Mouse (Mus musculus) activated CD4-positive, CD25-positive, alpha-beta regulatory T cell, adult 4 months (primary cell): ENCODE results near the gene Mapt. TPM values are rescaled to one million over a fixed set of nuclear protein-coding genes. Genes with fewer than 3 reads are reported as not detected.

Source experiments
- ATAC-seq: one replicate; pipeline ENCODE4 v1.8.0; 2017
- polyA plus RNA-seq, 2 experiments: library from polyadenylated mRNA; unstranded; fragments of 100-300 nt; shearing (Covaris generic); gene quantifications; one replicate each; pipeline ENCODE4 v1.2.1; 2017

Mapt gene
- polyA plus RNA-seq, 2 experiments from 2014 or later, result 1.5 TPM; not detected in 1

GRCm38 (mm10) chr11:104317631-104318030 is 86.4 kb downstream of the Mapt start:
- no peak for ATAC-seq

DNA sequence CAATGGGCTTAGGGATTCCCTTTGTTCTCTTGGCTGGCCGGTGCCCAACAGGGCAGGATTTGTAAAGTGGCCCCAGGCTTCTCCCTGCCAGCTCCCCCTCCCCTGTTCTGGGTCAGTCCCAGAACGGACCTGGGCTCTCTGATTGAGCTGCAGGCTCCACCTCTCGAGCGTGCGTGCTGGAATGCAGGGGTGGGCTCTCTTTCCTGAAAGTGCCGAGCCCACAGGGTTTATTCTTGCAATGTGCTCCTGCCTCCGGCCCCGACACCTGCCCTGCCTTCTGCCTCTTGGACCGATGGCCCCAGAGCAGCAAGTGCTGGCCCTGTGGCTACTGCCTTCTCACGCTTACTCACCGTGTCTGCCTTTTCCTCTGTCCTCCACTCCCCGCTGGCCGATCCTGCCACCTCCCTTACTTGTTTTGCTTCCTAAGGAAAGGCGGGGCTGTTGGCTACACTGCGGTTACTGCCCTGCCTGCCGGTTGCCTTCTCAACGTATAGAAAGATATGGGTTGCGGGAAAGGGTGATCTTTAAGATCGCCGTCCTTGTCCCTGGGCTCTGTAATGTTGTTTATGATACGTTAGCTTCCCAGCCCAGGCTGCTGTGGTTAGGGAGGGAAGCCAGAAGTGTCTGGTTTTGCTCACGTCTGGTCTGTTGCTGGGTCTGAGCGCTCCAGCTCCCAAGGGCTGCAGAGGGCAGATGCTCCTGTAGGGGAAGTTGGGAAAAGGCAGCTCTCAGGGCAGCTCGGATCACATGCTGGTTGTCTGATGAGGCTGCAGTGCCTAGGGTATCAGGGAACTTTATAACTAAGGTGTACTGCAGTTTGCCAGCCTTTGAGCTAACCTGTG is 88.0 kb downstream of the Mapt start:
- ATAC-seq, result no peak

DNA sequence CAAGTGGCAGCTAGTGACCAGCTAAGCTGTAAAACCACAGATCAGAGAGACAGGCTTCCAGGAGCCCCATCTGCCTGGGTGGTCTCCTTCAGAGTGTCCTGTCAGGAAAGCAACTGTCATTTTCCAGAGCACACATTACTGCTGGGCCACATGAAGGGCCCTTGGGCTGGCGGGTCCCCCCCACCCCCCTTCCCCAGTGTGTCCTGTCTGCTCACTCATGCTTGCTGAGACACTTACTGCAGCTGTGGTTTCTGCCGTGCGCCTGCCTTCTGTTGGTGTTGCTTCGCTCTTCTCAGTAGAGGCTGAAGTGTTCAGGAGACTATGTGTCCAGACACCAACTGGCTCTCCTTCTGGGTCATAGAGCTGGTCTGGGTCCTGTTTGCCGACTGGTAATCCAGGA is 89.3 kb downstream of the Mapt start:
- ATAC-seq, result no peak

DNA sequence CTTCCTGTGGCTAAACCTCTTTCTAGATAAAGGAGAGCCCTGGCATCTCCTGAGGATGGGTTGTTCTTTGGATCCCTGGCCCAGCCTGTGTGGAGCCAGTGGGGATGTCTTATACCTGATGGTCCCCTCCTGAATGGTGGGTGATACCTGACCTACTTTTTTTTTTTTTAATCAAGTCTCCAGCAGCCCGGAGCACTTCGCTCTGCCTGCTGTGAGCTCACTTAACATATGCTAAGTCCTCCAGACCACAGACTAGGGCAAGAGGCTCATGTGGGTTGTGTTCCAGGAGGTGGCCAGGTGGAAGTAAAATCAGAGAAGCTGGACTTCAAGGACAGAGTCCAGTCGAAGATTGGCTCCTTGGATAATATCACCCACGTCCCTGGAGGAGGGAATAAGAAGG is 91.0 kb downstream of the Mapt start:
- ATAC-seq, result no peak

GRCm38 (mm10) chr11:104327462-104327861 is 96.3 kb downstream of the Mapt start:
- ATAC-seq, result no peak

GRCm38 (mm10) chr11:104327946-104328345 is 96.8 kb downstream of the Mapt start:
- no peak for ATAC-seq

DNA sequence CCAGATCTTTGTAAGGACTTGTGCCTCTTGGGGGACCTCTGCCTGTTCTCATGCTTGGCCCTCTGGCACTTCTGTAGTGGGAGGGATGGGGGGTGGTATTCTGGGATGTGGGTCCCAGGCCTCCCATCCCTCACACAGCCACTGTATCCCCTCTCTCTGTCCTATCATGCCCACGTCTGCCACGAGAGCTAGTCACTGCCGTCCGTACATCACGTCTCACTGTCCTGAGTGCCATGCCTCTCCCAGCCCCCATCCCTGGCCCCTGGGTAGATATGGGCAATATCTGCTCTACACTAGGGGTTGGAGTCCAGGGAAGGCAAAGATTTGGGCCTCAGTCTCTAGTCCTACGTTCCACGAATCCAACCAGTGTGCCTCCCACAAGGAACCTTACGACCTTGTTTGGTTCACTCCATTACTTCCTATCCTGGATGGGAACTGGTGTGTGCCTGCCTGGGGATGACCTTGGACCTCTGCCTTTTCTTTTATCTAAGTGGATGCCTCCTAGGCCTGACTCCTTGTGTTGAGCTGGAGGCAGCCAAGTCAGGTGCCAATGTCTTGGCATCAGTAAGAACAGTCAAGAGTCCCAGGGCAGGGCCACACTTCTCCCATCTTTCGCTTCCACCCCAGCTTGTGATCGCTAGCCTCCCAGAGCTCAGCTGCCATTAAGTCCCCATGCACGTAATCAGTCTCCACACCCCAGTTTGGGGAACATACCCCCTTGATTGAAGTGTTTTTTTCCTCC is 98.2 kb downstream of the Mapt start:
- no peak for ATAC-seq

GRCm38 (mm10) chr11:104330151-104330550 is 99.0 kb downstream of the Mapt start:
- ATAC-seq, result no peak

DNA sequence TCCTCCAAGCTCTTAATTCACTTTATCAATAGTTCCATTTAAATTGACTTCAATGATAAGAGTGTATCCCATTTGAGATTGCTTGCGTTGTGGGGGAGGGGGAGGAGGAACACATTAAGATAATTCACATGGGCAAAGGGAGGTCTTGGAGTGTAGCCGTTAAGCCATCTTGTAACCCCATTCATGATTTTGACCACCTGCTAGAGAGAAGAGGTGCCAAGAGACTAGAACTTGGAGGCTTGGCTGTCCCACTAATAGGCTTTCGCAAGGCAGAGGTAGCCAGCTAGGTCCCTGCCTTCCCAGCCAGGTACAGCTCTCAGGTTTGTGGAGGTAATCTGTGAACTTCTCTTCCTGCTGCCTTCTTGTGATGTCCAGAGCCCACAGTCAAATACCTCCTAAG is 100.0 kb downstream of the Mapt start:
- ATAC-seq, result no peak

DNA sequence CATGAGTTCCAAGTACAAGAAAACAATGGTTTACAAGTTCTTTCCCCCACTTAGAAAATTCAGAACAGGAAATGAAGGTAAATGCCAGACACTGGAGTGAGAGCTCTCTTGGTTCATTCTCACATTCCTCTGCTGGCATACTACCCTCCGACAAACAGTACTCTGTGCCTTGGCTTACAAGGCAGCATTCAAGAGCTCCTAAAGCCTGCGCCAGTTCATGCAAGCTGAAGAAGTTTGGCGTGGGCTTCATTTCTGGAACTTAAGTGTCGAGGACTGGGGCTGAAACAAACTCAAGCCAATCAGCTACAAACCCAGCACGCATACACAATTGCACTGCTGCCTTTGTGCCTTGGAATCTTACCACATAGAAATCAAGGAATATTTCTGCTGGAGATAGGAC is 100.9 kb downstream of the Mapt start:
- ATAC-seq, result no peak

- ATAC-seq, result no peak
These were observed 102.9 kb downstream of the Mapt start for GRCm38 (mm10) chr11:104334115-104334514.

DNA sequence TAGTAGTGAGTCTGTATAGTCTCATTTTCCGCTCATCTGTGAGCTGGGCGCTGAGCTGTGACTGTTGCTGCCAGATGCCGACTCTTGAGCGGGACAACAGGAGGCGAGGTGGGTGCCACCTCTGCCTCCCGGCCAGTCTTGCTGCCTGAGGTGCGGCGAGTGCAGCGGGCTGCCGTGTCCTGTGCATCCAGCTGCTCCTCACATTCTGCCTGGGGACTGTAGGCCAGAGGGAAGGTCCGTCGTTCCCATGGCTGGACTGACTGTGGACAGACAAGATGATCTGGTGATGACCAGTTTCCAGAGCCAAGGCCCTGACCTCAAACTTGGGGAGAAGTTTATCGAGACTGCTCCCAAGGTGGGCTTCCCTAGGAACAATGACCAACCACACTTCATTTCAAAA is 103.8 kb downstream of the Mapt start:
- ATAC-seq, result no peak

DNA sequence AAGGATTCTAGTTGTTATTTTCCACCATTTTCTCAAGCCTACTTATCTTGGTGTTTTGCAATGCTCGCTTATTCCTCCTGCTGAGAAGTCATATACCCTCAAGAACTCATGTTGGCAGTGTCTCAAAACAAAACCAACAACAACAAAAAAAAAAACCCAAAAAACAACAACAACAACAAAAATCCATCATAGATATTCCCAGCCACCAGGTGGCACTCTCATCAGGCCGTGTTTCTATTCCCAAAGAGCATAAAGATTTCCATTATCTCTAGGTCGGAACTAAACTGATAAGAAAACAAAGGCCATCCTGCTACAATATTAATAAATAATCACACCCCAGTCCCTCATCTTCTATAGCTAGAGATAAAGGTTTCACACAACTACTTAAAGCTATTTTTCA is 115.7 kb downstream of the Mapt start:
- no peak for ATAC-seq

DNA sequence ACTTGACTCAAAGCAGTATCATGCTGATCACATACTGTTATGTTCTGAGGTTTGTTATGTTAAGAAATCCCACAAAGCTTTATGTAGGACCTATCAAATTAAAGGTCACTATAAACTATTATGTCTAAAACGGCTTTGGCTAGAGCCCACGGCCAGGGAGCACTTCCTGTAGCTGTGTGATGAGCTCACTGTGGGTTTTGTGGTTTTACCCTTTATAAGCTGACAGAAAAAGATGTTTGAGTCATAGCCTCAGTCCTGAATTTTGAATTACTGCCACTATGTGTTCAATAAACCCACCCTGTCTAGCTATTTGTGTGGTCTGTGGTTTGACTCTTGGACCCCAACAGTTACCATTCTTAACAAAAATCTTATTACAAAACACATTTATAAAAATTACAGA is 130.6 kb downstream of the Mapt start:
- ATAC-seq, result peak; percentile 89

GRCm38 (mm10) chr11:104362704-104363103 is 131.5 kb downstream of the Mapt start:
- ATAC-seq, result no peak

GRCm38 (mm10) chr11:104363823-104364600 is 132.8 kb downstream of the Mapt start:
- no peak for ATAC-seq

GRCm38 (mm10) chr11:104367486-104368190 is 136.4 kb downstream of the Mapt start:
- ATAC-seq, result no peak

GRCm38 (mm10) chr11:104376291-104376690 is 145.1 kb downstream of the Mapt start:
- no peak for ATAC-seq

DNA sequence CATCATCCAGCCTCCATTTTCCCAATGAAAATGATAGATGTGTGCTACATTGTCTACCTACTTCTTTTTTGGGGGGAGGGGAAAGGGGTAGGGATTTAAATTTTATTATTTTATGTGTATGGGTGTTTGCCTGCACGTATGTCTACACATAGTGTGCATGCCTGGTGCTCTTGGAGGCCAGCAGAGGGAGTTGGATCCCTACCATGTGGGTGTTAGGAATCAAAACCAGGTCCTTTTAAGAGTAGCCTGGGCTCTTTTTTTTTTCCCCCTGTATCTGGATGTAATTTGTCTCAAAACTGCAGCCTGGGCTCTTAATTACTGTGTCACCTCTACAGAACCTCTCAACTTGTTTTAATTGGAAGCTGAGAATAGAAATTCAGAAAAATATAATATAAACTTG is 148.4 kb downstream of the Mapt start:
- no peak for ATAC-seq
